Mouse (Mus musculus) spleen, embryonic (tissue): ENCODE measurements around the gene Tsc22d4.

ENCODE experiments used
- CTCF ChIA-PET: fragments of 350-600 bp; sonication (Branson Sonifier 250); formaldehyde crosslinking; loops from one replicate; lab custom pipeline; 2022; lab: Charles Lee

The Tsc22d4 gene

DNA sequence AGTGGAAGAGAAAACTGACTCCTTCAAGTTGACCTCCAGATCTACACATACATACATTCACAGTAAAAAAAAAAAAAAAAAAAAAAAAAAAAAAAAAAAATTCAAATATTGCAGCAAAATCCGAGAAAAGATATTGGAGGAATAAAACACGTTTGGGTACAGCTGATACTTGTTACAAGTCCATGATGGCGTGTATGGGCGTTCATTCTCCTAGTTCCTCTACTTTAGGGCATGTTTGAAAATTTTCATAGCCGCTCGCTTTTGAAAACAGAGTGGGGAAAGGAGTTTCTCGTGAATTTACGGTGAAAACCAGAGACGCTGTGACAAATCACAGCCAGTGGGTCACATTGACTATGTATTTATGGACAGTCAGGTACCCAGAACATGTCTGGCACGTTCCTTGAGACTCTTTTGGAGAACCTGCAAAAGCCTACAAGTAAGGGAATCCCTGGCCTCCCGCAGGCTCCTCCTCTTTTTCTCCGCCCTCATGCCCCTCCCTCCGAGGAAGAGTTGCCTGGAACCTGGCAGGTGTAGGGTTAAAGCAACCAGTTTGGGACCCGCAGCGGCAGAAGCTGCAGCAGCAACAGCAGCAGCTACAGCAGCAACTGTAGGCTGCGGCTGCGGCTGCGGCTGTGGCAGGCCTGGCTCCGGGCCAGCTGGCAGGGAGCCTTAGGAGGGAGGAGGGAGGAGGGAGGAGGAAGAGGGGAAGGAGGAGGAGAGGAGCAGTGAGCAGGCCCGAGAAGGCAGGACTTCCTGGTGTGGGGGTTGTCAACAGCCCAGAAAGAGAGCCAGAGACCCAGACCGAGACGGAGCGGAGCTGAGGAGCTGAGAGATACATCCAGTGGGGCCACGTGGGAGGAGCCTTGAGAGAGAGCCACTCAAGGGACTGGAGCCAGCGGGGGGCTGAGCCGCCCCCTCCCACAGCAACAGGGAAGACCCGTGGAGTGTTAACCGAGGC is at the start of gene Tsc22d4:
Gene Tsc22d4, plus strand, starts transcription at position 517 of the 958 bp plus-strand sequence.
- CTCF ChIA-PET, result interaction anchor here (0.6 to 2.0 kb wide), 3 partner anchors 11 to 89 kb away, joined by 3 to 5 read pairs (median 3); partner anchors contain the start of gene Ppp1r35

GRCm38 (mm10) chr5:137695930-137696329 is 49.6 kb upstream of the Tsc22d4 start:
- CTCF ChIA-PET, result no interaction called here

- CTCF ChIA-PET, result interaction anchor here (1.1 kb wide), 1 partner anchor 21 kb away, joined by 3 read pairs; no protein-coding TSS in a partner anchor
Observed at GRCm38 (mm10) chr5:137699080-137699479, 46.5 kb upstream of the Tsc22d4 start.

GRCm38 (mm10) chr5:137699850-137700249 is 45.7 kb upstream of the Tsc22d4 start:
- CTCF ChIA-PET, result interaction anchor here (1.1 kb wide), 1 partner anchor 22 kb away, joined by 3 read pairs; no protein-coding TSS in a partner anchor

DNA sequence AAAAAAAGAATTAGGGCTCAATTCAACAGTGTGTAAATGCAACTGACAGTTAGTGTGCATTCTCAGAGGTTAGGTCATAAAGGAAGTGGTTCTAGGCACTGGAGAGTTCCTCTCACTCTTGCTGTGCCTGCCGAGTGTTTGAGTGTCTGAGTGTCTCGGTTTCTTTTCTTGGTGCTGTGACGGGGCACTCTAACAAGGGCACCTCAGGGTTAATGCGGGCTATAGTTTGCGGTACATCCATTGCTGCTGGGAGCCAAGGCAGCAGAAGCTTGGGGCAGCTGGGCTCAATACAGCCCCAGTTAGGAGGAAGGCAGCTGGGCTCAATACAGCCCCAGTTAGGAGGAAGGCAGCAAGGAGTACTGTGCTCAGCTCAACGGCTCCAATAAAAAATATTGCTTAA is 40.3 kb upstream of the Tsc22d4 start:
- CTCF ChIA-PET, result interaction anchor here (0.7 kb wide), 1 partner anchor 28 kb away, joined by 3 read pairs; no protein-coding TSS in a partner anchor

DNA sequence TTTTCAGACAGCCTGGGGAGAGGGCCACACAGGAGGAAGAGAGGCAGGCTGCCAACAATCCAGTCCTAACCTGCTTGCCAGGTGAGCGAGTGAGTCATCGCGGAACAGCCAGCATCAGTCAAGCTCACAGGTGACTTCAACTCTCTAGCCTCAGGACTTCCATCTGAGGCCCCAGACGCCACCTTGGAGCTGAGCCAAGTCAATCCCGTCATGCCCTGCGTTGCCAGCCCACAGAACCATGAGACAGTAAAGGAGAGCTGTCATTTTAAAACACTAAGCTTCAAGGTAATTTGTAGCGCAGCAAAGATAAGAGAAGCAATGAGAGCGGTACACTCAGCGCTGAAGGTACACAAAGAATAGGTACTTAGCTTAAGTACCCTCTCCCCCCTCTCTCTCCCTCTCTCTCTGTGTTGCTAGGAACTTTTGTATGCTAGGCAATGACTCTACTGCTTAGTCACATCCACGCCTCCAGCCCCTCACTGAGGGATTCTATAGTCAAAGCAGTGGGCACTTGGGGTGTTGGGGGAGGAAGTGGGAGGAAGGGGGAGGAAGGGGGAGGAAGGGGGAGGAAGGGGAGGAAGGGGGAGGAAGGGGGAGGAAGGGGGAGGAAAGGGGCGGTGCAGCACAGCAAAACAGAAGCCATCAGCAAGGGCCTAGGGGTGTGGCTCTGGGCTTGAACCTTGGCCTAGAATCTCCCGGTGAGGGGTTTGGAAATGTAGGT is 38.5 kb upstream of the Tsc22d4 start:
- CTCF ChIA-PET, result interaction anchor here (0.5 kb wide), 1 partner anchor 52 kb away, joined by 11 read pairs; no protein-coding TSS in a partner anchor

GRCm38 (mm10) chr5:137713454-137713853 is 32.1 kb upstream of the Tsc22d4 start:
- CTCF ChIA-PET, result no interaction called here

GRCm38 (mm10) chr5:137715685-137716084 is 29.8 kb upstream of the Tsc22d4 start:
- CTCF ChIA-PET, result no interaction called here

DNA sequence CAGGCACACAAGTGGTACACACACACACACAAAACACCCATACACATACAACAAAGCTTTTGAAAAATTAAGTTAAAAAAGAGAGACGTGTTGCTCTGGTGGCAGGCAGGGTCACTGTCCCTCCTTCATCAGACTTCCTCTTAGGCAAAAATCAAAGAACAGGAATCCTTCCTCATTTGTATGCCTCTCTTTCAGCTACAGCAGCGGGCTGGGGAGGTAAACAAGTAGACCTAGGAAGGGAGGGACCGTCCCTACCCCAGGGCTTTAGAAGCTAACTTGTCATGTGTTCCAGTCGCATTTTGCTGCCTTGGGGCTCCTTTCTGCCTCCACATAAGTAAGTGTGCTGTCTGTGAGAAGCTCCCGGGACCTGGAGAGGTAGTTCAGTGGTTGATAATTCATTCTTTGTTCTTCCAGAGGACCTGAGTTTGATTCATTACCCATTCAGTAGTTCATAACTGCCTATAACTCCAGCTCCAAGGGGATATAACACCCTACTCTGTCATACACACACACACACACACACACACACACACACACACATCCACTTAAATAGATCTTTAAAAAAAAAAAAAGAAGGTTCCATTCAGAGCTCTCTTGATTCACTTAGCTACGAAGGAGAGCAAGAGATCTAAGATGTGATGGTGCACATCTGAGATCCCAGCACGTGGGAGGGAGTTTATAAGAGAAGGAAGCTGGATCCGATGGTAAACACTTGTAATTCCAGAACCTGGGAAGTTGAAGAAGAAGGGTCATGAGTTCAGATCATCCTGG is 27.3 kb upstream of the Tsc22d4 start:
- CTCF ChIA-PET, result interaction anchor here (0.6 kb wide), 2 partner anchors 59 to 1627 kb away, joined by 3 read pairs; no protein-coding TSS in a partner anchor

DNA sequence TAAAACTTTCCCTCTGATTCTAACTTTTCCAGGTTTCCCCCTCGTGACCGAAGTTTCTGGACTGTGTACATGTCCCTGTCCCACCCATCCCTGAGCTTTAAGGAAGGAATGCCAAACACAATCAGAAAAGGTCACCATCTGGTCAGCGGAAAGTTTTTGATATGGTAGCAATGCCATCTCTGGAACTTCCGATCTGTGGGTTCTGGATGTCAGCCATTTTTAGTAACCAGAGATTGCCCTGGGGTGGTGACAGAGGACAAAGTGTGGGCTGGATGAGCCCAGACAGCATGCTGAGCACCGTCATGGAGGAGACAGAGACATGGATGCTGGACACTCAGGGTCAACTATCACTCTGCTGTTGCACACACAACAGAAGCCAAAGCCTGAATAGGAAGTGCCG is 26.4 kb upstream of the Tsc22d4 start:
- CTCF ChIA-PET, result interaction anchor here (0.6 kb wide), 2 partner anchors 10 to 1627 kb away, joined by 3 read pairs; no protein-coding TSS in a partner anchor

GRCm38 (mm10) chr5:137720558-137721164 is 24.9 kb upstream of the Tsc22d4 start:
- CTCF ChIA-PET, result interaction anchor here (0.7 kb wide), 1 partner anchor 35 kb away, joined by 6 read pairs; no protein-coding TSS in a partner anchor

DNA sequence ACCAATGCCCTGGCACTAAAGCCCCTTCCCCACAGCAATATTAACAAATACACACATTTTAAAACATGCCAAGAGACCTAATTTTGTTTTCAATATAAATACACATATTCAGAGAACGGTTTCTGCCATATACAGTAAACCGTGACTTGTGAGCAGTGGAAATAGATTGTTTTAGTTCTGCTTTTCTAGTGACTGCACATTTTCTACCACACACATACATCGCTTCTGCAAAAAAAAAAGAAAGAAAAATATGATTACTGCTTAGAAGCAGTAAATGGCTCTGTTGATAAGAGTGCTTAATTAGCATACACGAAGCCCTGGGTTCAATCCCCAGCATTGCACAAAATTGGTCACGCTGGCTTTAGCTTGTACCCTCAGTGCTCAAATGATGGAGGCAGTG is 21.7 kb upstream of the Tsc22d4 start:
- CTCF ChIA-PET, result no interaction called here

- CTCF ChIA-PET, result no interaction called here
Observed at GRCm38 (mm10) chr5:137726767-137727166, 18.8 kb upstream of the Tsc22d4 start.

DNA sequence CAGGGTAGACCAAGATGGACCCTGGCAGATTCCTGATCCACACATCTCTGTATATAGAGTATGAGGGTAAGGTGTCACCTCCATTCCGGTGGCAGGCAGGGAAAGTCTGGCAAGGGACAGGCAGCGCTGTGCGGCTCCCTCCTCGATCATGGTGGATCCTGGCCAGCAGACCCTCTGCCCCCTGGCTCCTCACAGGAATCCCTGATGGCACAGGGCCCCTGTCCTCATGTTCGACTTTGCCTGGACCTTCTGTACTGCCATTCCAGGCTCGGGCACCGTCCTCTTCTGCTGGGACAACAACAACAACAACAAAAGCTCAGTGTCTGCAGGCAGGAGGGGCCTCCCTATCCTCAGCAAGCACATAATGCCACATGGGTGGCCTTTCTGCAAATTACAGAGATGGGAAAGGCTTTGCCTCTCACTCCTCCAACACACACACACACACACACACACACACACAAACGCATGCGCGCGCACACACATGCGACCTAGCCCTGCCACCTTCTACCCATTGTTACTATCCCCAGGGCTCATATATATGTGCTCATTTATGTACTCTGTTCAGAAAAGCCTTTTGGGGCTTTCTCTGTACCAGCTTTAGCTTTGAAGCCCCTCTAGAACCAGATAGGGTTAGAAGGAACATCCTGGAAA is 11.8 kb upstream of the Tsc22d4 start:
- CTCF ChIA-PET, result interaction anchor here (0.6 kb wide), 1 partner anchor 140 kb away, joined by 9 read pairs; no protein-coding TSS in a partner anchor

- CTCF ChIA-PET, result interaction anchor here (0.6 kb wide), 1 partner anchor 141 kb away, joined by 9 read pairs; no protein-coding TSS in a partner anchor
Observed at GRCm38 (mm10) chr5:137734289-137735061, 11.1 kb upstream of the Tsc22d4 start.

GRCm38 (mm10) chr5:137737400-137737940 is 8.1 kb upstream of the Tsc22d4 start:
- CTCF ChIA-PET, result interaction anchor here (0.7 kb wide), 1 partner anchor 1240 kb away, joined by 3 read pairs; no protein-coding TSS in a partner anchor

DNA sequence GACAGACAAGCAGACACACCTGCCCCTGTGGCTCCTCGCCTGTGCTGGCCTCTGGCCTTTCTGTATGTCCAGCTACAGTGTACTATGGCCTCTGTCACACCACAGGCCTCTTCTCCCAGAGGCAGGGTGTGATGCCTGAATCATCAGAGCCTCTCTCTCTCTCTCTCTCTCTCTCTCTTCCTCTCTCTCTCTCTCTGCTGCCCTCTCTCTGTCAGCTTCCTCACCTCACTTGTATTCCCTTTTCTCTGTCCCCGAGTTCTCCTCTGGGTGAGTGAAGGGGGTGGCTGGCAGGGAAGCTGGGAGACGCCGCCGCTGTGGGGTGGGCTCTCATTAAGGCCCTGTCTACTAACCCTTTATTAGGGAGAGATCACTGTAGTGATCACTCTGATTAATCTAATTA is 7.0 kb upstream of the Tsc22d4 start:
- CTCF ChIA-PET, result interaction anchor here (0.6 to 1.0 kb wide), 2 partner anchors 9 kb away, joined by 3 to 4 read pairs; no protein-coding TSS in a partner anchor

DNA sequence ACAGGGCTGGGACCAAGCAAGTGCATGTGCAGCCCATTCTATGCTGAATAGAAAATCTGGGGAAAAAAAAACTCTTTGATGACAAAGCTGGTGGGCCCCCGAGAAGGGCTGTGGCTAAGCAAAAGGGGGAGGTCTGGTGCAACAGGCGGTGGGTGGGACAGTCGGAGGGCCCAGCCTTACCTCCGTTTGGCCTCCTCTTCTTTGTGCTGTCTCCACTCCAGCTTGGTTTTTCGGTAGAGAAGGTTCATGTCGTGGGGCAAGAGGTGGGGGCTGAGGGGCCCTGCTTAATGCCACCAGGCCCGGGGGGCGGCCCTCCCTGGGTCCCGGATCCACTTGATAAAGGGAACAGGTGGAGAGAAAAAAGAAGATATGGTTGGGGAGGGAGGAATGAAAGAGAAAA is 6.1 kb upstream of the Tsc22d4 start:
- CTCF ChIA-PET, result interaction anchor here (1.0 kb wide), 2 partner anchors 8 to 9 kb away, joined by 3 read pairs; no protein-coding TSS in a partner anchor
